Mouse (Mus musculus): ENCODE results near the gene Tpk1. TPM values are rescaled to one million over a fixed set of nuclear protein-coding genes. Genes with fewer than 3 reads are reported as not detected.

Gene Tpk1
- polyA plus RNA-seq, 1 experiment from 2014 or later: 6.8 TPM

- no peaks in the 10 kb centered on the region for H3K27me3 ChIP-seq
- H3K9me3 ChIP-seq (replicated peaks): no peaks in the 10 kb centered on the region
- H3K9ac ChIP-seq: no peak overlapping the region
- no peak overlapping the region for H3K4me3 ChIP-seq (replicated peaks)
- DNase-seq: no peak
- 70% methylated on average over 10 of the region's 10 CpGs for WGBS (ENCODE audit: insufficient replicate concordance)
- ATAC-seq (ENCODE audit: low read depth): no peak
- no peaks in the 10 kb centered on the region for H3K36me3 ChIP-seq
- no peak overlapping the region for H3K27ac ChIP-seq
- no peaks in the 10 kb centered on the region for H3K4me1 ChIP-seq (replicated peaks)
- H3K4me2 ChIP-seq: no peak overlapping the region
These were observed 197.1 kb downstream of the Tpk1 start for GRCm38 (mm10) chr6:43468821-43469594.

DNA sequence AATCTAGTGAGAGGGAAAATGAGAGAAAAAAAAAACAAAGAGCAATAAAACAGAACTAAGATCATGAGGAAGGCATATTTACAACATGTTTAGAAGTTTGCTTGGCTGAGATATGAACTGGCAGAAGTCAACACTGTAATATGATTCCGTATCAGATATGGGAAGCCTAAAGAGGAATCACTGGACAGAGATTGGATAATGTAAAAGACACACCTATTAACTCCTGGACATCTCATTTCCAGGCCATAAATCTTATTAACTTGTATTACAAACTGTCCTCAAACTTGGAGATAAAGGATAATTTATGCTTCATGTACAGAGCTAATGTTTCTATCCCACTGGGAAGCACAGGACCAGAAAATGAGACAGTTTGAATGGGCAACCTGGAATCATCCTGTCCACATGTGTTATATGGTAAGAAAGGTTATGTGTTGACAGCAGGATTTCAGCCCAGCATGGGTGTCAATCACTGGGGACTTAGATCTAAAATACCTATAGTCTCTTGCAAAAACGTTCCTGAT lies 203.2 kb downstream of the Tpk1 start:
- Histone ChIP-seq H3K36me3 (no peaks in the 10 kb centered on the region), H3K4me2 (no peak overlapping the region), H3K27ac (no peak overlapping the region), H3K27me3 (no peaks in the 10 kb centered on the region), H3K9ac (no peak overlapping the region), H3K4me3 (replicated peaks) (no peak overlapping the region), H3K9me3 (replicated peaks) (no peaks in the 10 kb centered on the region), H3K4me1 (replicated peaks) (no peaks in the 10 kb centered on the region)
- ATAC-seq (ENCODE audit: low read depth) (no peak), DNase-seq (no peak)
- 57% methylated on average over 2 of the region's 2 CpGs for WGBS (ENCODE audit: insufficient replicate concordance)

DNA sequence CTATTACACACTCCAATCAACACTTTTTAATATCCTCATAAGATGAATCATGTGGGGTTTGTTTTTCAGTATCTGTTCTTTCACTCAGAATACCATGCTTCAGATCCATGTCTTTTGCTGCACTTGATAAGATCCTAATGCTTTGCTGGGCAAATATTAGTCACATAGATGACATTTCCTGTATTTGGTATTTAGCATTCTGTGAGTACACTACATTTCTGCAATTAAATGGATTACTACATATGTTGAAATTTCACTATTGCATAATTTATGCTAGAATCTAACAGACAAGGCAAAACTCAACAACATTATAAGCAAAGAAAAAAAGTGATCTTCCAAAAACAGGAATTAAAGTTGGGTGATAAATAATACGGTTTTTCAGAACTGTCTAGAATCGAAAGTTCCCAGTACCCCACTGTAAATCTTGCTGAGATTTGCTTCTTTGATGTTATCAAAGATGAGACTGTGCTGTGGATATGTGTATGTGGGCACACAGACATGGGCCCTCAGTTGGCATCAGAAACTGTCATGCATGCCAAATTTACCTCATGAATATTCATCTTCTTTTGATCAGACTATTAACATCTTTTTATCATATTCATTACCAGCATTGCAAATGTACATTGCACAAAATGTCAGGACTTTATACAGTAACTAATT lies 203.8 kb downstream of the Tpk1 start:
- Histone ChIP-seq H3K9ac (no peak overlapping the region), H3K4me2 (no peak overlapping the region), H3K9me3 (replicated peaks) (no peaks in the 10 kb centered on the region), H3K4me1 (replicated peaks) (no peaks in the 10 kb centered on the region), H3K27ac (no peak overlapping the region), H3K4me3 (replicated peaks) (no peak overlapping the region), H3K36me3 (no peaks in the 10 kb centered on the region), H3K27me3 (no peaks in the 10 kb centered on the region)
- ATAC-seq (ENCODE audit: low read depth): no peak
- WGBS (ENCODE audit: insufficient replicate concordance): 57% methylated on average over 2 of the region's 2 CpGs
- no peak for DNase-seq

- Histone ChIP-seq H3K4me1 (replicated peaks) (no peaks in the 10 kb centered on the region), H3K36me3 (no peaks in the 10 kb centered on the region), H3K9me3 (replicated peaks) (no peaks in the 10 kb centered on the region), H3K4me3 (replicated peaks) (no peak overlapping the region), H3K4me2 (no peak overlapping the region), H3K27ac (no peak overlapping the region), H3K9ac (no peak overlapping the region), H3K27me3 (no peaks in the 10 kb centered on the region)
- WGBS (ENCODE audit: insufficient replicate concordance): 60% methylated on average over 2 of the region's 2 CpGs
- ATAC-seq (ENCODE audit: low read depth) (no peak), DNase-seq (no peak)
These were observed 207.0 kb downstream of the Tpk1 start for GRCm38 (mm10) chr6:43459082-43459481.

GRCm38 (mm10) chr6:43457989-43458388 lies 208.1 kb downstream of the Tpk1 start:
- no peaks in the 10 kb centered on the region for H3K36me3 ChIP-seq
- H3K27ac ChIP-seq: no peak overlapping the region
- WGBS (ENCODE audit: insufficient replicate concordance): 74% methylated on average over 2 of the region's 2 CpGs
- ATAC-seq (ENCODE audit: low read depth) (no peak), DNase-seq (no peak)
- H3K9me3 ChIP-seq (replicated peaks): no peaks in the 10 kb centered on the region
- no peak overlapping the region for H3K4me2 ChIP-seq
- H3K4me1 ChIP-seq (replicated peaks): no peaks in the 10 kb centered on the region
- H3K4me3 ChIP-seq (replicated peaks): no peak overlapping the region
- H3K9ac ChIP-seq: no peak overlapping the region
- no peaks in the 10 kb centered on the region for H3K27me3 ChIP-seq

GRCm38 (mm10) chr6:43449498-43449897 lies 216.6 kb downstream of the Tpk1 start:
- H3K9me3 ChIP-seq (replicated peaks): no peaks in the 10 kb centered on the region
- WGBS (ENCODE audit: insufficient replicate concordance): 73% methylated on average over 2 of the region's 2 CpGs
- no peaks in the 10 kb centered on the region for H3K4me1 ChIP-seq (replicated peaks)
- ATAC-seq (ENCODE audit: low read depth) (no peak), DNase-seq (no peak)
- H3K4me2 ChIP-seq: no peak overlapping the region
- H3K27ac ChIP-seq: no peak overlapping the region
- H3K9ac ChIP-seq: no peak overlapping the region
- no peaks in the 10 kb centered on the region for H3K36me3 ChIP-seq
- H3K4me3 ChIP-seq (replicated peaks): no peak overlapping the region
- no peaks in the 10 kb centered on the region for H3K27me3 ChIP-seq

DNA sequence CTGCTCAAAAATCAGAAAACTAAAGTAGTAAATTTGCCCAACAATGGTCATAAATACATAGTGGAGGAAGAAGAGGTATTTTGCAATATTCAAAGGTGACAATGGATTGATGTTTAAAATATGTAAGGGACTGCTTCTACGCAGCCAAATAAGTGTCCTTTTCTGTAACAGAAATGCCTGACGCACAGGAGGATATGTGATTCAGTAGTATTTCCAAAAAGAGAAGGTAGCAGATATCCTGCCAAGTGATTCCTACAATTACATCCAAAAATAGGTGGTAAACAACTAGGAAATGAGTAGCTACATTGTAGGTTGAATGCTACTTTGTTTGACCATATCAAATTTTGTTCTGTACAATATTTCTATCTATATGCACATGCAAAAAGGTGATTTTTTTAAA lies 220.2 kb downstream of the Tpk1 start:
- H3K27me3 ChIP-seq: no peaks in the 10 kb centered on the region
- 68% methylated on average over 2 of the region's 2 CpGs for WGBS (ENCODE audit: insufficient replicate concordance)
- H3K4me1 ChIP-seq (replicated peaks): no peaks in the 10 kb centered on the region
- DNase-seq (no peak), ATAC-seq (ENCODE audit: low read depth) (no peak)
- no peaks in the 10 kb centered on the region for H3K9me3 ChIP-seq (replicated peaks)
- no peak overlapping the region for H3K27ac ChIP-seq
- no peaks in the 10 kb centered on the region for H3K36me3 ChIP-seq
- no peak overlapping the region for H3K4me2 ChIP-seq
- no peak overlapping the region for H3K4me3 ChIP-seq (replicated peaks)
- H3K9ac ChIP-seq: no peak overlapping the region

- Histone ChIP-seq H3K4me2 (no peak overlapping the region), H3K9me3 (replicated peaks) (no peaks in the 10 kb centered on the region), H3K27ac (no peak overlapping the region), H3K36me3 (no peaks in the 10 kb centered on the region), H3K4me1 (replicated peaks) (no peaks in the 10 kb centered on the region), H3K4me3 (replicated peaks) (no peak overlapping the region), H3K27me3 (no peaks in the 10 kb centered on the region), H3K9ac (no peak overlapping the region)
- 57% methylated on average over 3 of the region's 3 CpGs for WGBS (ENCODE audit: insufficient replicate concordance)
- no peak for ATAC-seq (ENCODE audit: low read depth)
- DNase-seq: no peak
These were observed 223.9 kb downstream of the Tpk1 start for GRCm38 (mm10) chr6:43442191-43442590.

DNA sequence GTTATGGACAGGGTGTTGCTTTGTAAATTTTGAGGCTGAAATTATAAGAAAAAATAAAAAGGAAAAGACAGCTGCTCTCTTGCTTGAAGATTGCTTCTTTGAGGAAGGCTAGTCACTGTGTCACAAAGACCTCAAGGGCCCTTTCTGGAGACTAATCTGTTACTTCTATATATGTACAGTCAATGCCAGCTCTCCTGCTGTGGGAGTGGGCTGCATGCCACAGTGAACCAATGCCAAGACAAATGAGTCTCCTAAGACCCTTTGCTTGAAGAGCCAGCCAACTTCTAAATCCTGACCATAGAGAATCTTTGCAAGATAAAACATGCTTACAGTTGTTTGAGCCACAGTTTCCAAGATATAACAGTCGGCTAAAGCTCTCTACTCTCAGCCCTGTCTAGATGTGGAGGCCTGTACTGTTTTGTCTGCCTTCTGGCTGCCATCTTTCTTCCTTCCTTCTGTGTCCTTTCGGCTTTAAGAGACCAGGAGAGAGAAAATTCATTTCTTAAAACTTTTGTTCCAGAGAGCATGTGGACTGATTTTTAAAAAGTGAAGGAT lies 230.0 kb downstream of the Tpk1 start:
- H3K4me3 ChIP-seq (replicated peaks): no peak overlapping the region
- ATAC-seq (ENCODE audit: low read depth) (no peak), DNase-seq (no peak)
- H3K4me1 ChIP-seq (replicated peaks): no peaks in the 10 kb centered on the region
- H3K27ac ChIP-seq: no peak overlapping the region
- no peaks in the 10 kb centered on the region for H3K27me3 ChIP-seq
- no peaks in the 10 kb centered on the region for H3K36me3 ChIP-seq
- 64% methylated on average over 2 of the region's 2 CpGs for WGBS (ENCODE audit: insufficient replicate concordance)
- no peaks in the 10 kb centered on the region for H3K9me3 ChIP-seq (replicated peaks)
- no peak overlapping the region for H3K4me2 ChIP-seq
- no peak overlapping the region for H3K9ac ChIP-seq

- H3K9ac ChIP-seq: no peak overlapping the region
- no peaks in the 10 kb centered on the region for H3K9me3 ChIP-seq (replicated peaks)
- no peaks in the 10 kb centered on the region for H3K36me3 ChIP-seq
- DNase-seq (no peak), ATAC-seq (ENCODE audit: low read depth) (no peak)
- no peak overlapping the region for H3K27ac ChIP-seq
- no peaks in the 10 kb centered on the region for H3K27me3 ChIP-seq
- no peak overlapping the region for H3K4me2 ChIP-seq
- no peaks in the 10 kb centered on the region for H3K4me1 ChIP-seq (replicated peaks)
- H3K4me3 ChIP-seq (replicated peaks): no peak overlapping the region
- 63% methylated on average over 1 of the region's 1 CpGs for WGBS (ENCODE audit: insufficient replicate concordance)
These were observed 231.7 kb downstream of the Tpk1 start for GRCm38 (mm10) chr6:43434365-43434764.

DNA sequence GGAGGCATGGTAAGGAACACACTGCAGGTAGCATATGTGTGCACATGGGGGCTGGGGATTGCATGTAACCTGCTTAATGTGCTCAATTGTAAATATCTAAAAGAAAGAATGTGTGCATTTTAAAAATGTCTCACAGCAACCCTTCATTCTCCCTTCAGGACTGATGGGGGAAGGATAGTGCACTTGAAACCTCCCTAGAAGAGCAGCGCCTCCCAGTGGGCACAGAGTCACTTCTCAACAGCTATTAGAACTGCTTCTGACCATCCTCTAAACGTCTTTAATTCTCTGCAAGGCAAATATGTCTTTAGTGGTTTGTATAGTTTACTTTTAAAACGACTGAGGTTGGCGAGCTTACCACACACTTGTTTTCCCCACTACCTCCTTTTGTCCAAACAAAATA lies 241.1 kb downstream of the Tpk1 start:
- no peaks in the 10 kb centered on the region for H3K27me3 ChIP-seq
- no peak overlapping the region for H3K4me2 ChIP-seq
- H3K9me3 ChIP-seq (replicated peaks): no peaks in the 10 kb centered on the region
- WGBS (ENCODE audit: insufficient replicate concordance): 21% methylated on average over 4 of the region's 4 CpGs
- H3K4me1 ChIP-seq (replicated peaks): no peaks in the 10 kb centered on the region
- DNase-seq (no peak), ATAC-seq (ENCODE audit: low read depth) (no peak)
- no peak overlapping the region for H3K4me3 ChIP-seq (replicated peaks)
- H3K36me3 ChIP-seq: no peaks in the 10 kb centered on the region
- H3K27ac ChIP-seq: no peak overlapping the region
- H3K9ac ChIP-seq: no peak overlapping the region
